Mouse (Mus musculus): ENCODE data around the gene Ccdc66. TPM values are rescaled to one million over a fixed set of nuclear protein-coding genes. Genes with fewer than 3 reads are reported as not detected.
A peak's percentile ranks its signal among the peaks of the same experiment; 100 is the strongest.

Gene Ccdc66
- polyA plus RNA-seq (2012; rRNA removed), result 0.72 and 1.2 TPM in 2 replicates

GRCm38 (mm10) chr14:27507894-27508643 lies at the start of gene Ccdc66:
Gene Ccdc66, minus strand, starts transcription at chr14:27508460.
- under 1% methylated on average over 51 of the region's 51 CpGs for WGBS
- peak; percentile 73 for DNase-seq (ENCODE audit: low read depth, low spot score)

DNA sequence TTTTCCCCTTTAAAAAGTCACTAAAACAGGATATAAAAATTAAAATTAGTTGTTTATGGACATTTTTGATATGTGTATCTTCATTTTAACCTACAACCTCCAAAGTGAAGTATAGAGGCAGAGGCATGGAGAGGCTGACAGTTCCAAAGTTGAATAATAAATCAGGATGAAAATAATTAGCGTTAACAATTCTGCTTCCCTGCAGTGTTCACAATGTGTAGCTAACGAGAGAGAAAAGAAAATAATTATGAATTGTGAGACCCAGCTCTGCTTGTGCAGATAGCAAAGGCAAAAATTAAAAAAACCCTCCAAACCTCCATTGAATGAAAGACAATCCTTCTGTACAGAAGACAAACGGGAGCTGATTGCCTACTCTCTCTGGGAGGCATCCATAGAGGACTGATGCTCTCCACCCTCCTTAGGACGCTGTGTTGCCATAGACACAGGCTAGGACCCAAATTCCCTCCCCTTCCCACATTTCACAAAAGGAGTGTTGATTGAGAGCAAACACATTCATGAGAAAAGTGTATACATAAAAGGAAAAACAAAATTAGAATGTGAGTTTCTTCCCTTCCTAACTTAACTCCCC lies 35.7 kb upstream of the Ccdc66 start:
- no peak for DNase-seq (ENCODE audit: low read depth, low spot score)
- 83% methylated on average over 4 of the region's 4 CpGs for WGBS

- WGBS, result 42% methylated on average over 3 of the region's 3 CpGs
- no peak for DNase-seq (ENCODE audit: low read depth, low spot score)
Measured at GRCm38 (mm10) chr14:27536441-27536840, 28.2 kb upstream of the Ccdc66 start.

DNA sequence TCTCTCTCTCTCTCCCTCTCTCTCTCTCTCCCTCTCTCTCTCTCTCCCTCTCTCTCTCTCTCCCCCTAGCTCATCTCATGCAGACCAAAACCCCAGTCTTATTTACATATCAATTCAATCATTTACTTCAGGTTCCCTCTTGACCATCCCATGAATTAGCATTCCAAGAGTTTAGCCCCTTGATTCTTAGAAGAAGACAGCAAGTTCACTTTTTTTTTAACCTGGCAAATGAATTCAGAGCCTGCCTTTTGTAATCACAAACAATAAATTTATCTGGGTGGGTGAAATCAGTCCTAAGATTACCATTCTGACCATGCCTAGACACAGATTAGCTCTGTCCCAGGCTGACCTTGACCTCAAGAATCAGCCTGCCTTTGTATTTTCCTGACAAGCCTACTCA lies 16.3 kb upstream of the Ccdc66 start:
- no peak for DNase-seq (ENCODE audit: low read depth, low spot score)

- WGBS, result 29% methylated on average over 15 of the region's 15 CpGs
- DNase-seq (ENCODE audit: low read depth, low spot score), result no peak
Measured at GRCm38 (mm10) chr14:27508644-27509301, 513 bp upstream of the Ccdc66 start.

DNA sequence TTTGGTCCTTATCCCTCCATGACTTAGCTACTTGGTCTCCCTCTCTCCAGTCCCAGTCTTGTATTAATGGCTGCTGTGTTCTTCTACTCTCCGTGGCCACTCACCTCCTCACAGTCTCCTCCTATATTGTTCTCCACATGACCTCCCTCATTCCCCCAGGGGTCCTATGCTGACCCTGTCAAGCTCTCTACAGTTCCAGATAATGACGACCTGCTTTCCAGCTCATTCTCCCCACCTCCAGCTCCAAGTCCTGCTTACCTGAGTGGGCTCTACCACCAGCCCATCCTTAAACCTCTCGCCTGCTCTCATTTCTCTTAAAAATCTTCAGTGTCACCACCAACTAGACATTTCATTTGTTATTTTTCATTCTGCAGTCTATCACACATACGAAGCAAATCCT lies 7.2 kb downstream of the Ccdc66 start:
- WGBS, result 70% methylated on average over 4 of the region's 4 CpGs
- DNase-seq (ENCODE audit: low read depth, low spot score), result no peak

DNA sequence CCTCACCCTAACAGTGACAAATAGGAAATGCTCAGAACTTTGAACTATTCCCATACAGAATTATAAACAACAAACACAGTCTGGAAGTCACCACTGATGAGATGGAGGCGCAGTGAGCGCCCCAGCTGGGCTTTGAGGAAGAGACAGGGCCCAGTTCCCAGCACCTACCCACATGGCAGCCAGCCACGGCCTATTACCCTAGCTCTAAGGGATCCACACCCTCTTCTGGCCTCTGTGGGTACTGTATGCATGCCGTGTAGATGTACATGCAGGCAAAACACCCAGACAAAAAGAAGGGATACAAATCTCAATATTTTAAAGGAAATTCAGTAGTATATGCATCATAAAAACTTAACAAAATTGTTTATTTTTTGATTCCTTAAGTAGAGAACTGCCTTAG lies 14.7 kb downstream of the Ccdc66 start:
- 88% methylated on average over 4 of the region's 4 CpGs for WGBS
- DNase-seq (ENCODE audit: low read depth, low spot score), result no peak

DNA sequence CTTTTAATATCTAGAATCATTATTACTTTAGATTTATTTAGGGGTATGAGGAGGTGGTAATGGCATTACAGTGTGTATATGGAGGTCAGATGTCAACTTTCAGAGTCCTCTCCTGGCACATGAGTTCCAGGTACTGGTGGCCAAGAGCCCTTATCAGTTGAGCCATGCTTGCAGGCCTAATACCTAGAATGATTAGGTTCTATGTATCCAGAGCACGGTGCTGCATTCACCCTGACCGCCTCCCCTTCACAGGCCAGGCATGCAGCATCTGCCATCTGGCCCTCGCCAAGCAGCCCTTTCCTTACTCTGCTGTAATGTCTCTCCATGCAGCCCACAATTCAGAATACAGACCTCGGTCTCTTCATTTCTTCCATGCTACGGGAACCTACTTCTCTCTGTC lies 16.9 kb downstream of the Ccdc66 start:
- DNase-seq (ENCODE audit: low read depth, low spot score), result no peak
- 96% methylated on average over 5 of the region's 5 CpGs for WGBS

- DNase-seq (ENCODE audit: low read depth, low spot score), result no peak
- WGBS, result 86% methylated on average over 4 of the region's 4 CpGs
Measured at GRCm38 (mm10) chr14:27446963-27447362, 61.3 kb downstream of the Ccdc66 start.

GRCm38 (mm10) chr14:27444851-27445281 lies 63.4 kb downstream of the Ccdc66 start:
- DNase-seq (ENCODE audit: low read depth, low spot score), result no peak
- WGBS, result 90% methylated on average over 2 of the region's 2 CpGs

- DNase-seq (ENCODE audit: low read depth, low spot score), result no peak
Measured at GRCm38 (mm10) chr14:27440921-27441320, 67.3 kb downstream of the Ccdc66 start.

GRCm38 (mm10) chr14:27436826-27437225 lies 71.4 kb downstream of the Ccdc66 start:
- no peak for DNase-seq (ENCODE audit: low read depth, low spot score)
- WGBS, result 75% methylated on average over 3 of the region's 3 CpGs

DNA sequence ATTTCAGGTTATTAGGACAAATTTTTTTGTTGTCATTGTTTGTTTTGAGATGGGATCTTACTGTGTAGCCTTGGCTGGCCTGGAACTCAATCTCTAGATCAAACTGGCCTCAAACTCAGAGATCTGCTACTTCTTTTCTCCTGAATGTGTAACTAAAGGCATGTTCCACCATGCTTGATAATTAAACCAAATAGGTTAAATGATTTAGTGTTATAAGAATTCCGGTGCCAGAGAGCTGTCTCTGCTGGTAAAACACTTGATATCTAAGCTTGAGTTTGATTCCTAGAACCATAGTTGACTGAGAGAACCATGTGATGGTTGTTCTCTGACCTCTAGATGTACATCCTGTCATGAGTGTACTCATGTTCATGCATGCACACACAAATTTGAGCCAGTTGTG lies 72.1 kb downstream of the Ccdc66 start:
- no peak for DNase-seq (ENCODE audit: low read depth, low spot score)
- 100% methylated on average over 1 of the region's 1 CpGs for WGBS

DNA sequence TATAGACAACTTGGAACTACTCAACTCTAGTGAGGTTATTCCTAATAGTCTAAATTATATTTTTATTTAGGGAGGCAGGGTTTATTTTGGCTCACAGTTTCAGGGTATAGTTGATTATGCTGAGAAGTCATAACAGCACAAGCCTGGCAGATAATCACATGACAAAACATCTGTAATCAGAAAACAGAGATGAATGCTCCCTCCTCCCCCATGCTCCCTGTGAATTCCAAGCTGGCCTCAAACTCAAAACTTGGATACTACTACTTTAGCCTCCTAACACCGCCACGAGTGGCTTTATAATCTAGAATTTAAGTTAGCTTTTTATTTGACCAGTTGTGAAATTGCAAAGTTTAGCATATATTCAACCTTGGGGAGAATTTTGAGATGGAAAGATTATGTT lies 76.2 kb downstream of the Ccdc66 start:
- no peak for DNase-seq (ENCODE audit: low read depth, low spot score)
- WGBS, result 98% methylated on average over 2 of the region's 2 CpGs

Other genes starting within 250 kb of the Ccdc66 start
- 4.4 and 4.8 TPM in 2 replicates for gene Fam208a, start 79.6 kb downstream of the Ccdc66 start, polyA plus RNA-seq (2012; rRNA removed)
- gene Erc2, start 114.0 kb upstream of the Ccdc66 start, polyA plus RNA-seq (2012; rRNA removed), result 2.2 and 2.3 TPM in 2 replicates